Mouse (Mus musculus): ENCODE results near the gene Zyx. TPM values are rescaled to one million over a fixed set of nuclear protein-coding genes. Genes with fewer than 3 reads are reported as not detected.
A peak's percentile ranks its signal among the peaks of the same experiment; 100 is the strongest.

The Zyx gene
- polyA plus RNA-seq, 1 experiment, result 8,612 TPM

DNA sequence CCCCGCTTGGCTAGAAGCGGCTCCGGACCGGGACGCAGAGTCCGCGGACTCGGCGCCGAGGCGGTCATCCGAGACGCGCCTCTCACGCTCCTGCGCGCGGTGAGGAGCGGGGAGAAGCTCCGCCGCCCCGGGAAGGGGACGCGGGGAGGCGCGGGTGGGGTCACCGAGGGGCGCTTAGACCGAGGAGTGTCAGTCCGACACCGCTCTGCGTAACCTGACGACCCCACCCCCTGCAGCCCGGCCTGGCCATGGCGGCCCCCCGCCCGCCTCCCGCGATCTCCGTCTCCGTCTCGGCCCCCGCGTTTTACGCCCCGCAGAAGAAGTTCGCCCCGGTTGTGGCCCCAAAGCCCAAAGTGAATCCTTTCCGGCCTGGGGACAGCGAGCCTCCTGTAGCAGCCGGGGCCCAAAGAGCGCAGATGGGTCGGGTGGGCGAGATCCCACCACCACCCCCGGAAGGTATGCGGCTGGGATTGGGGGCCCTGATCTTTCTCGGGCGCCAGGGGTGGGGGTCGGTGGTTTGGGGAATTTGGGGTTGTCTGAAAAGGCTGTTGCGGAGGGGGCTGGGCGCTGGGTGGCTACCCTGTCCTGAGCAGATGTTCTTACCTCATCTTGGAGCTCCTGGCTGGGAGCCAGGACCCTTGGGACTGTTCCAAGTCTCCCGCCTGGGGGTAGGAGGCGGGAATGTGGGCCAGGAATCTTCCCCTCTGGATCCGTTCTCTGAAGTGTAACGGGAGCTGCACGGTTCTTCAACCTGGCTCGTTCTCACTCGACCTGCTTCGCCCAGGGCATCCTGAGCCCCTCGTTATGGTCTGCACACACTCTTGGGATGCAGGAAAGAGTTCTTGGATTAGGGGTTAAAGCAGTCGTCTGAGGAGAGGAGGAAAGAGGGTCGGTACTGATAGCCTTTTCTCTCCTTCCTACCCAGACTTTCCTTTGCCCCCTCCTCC lies 864 bp downstream of the Zyx start:
- Histone ChIP-seq H3K4me3 (replicated peaks) (peak overlapping the region; percentile 98), H3K27me3 (replicated peaks) (no peaks in the 10 kb centered on the region), H3K4me1 (peaks cover 69% of the 10 kb centered on the region), H3K9me3 (no peaks in the 10 kb centered on the region), H3K36me3 (replicated peaks; ENCODE audit: low read length) (peaks cover 53% of the 10 kb centered on the region)
- no peak for TF ChIP-seq GATA1 (IDR thresholded peaks at IDR 0.05; ENCODE audit: borderline replicate concordance, low read length)
- no peak for TF ChIP-seq FLI1 (IDR thresholded peaks at IDR 0.05; ENCODE audit: low read length)

DNA sequence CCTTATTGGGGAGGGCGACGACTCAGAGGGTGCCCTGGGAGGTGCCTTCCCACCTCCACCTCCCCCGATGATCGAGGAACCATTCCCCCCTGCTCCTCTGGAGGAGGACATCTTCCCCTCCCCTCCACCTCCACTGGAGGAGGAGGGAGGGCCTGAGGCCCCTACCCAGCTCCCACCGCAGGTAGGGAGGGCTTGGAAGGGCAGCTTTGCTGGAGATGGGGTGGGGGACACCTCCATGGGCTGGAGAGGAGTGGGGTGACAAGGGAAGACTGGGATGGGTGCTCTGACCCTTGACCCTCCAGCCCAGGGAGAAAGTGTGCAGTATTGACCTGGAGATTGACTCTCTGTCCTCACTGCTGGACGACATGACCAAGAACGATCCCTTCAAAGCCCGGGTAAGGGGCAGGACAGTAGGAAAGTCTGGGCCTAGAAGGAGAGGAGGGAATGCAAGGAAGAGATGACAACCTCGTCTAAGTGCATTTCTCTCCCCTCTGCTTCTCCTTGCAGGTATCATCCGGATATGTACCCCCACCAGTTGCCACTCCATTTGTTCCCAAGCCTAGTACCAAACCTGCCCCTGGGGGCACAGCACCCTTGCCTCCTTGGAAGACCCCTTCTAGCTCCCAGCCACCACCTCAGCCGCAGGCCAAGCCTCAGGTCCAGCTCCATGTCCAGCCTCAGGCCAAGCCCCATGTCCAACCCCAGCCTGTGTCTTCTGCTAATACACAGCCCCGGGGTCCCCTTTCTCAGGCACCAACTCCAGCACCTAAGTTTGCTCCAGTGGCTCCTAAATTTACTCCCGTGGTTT lies 1.7 kb downstream of the Zyx start:
- Histone ChIP-seq H3K4me3 (replicated peaks) (peak overlapping the region; percentile 98), H3K36me3 (replicated peaks; ENCODE audit: low read length) (peaks cover 57% of the 10 kb centered on the region), H3K27me3 (replicated peaks) (no peaks in the 10 kb centered on the region), H3K4me1 (peaks cover 70% of the 10 kb centered on the region), H3K9me3 (no peaks in the 10 kb centered on the region)
- no peak for TF ChIP-seq GATA1 (IDR thresholded peaks at IDR 0.05; ENCODE audit: borderline replicate concordance, low read length)
- no peak for TF ChIP-seq FLI1 (IDR thresholded peaks at IDR 0.05; ENCODE audit: low read length)

DNA sequence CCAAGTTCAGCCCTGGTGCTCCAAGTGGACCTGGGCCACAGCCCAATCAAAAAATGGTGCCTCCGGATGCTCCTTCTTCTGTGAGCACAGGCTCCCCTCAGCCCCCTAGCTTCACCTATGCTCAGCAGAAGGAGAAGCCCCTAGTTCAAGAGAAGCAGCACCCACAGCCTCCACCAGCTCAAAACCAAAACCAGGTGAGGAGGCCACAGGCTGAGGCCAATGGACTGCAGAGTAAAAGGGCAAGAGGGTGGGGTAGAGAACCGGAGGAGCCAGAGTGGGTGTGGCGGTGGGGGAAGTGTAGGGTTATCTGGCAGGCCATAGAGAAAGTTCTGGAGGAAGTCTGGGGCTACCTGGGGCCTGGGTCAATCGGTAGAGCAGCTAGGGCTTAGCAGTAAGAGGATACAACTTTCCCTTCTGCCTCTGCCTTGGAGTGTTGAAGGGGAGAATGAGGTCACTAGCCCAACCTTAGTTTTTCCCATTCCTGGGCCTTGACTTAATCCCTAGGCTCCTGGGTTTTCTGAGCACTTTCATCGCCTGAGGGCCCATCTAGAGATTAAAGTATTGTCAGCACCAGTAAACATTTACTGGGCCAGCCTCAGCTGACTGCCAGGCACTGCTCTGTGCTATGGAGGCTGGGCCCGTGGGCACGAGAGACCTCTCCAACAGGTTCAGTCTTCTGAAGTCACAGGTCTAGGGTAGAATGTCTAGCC lies 2.5 kb downstream of the Zyx start:
- peak overlapping the region; percentile 98 for H3K4me3 ChIP-seq (replicated peaks)
- TF ChIP-seq GATA1 (IDR thresholded peaks at IDR 0.05; ENCODE audit: borderline replicate concordance, low read length) (no peak), FLI1 (IDR thresholded peaks at IDR 0.05; ENCODE audit: low read length) (no peak)
- H3K9me3 ChIP-seq, result no peaks in the 10 kb centered on the region
- H3K27me3 ChIP-seq (replicated peaks), result no peaks in the 10 kb centered on the region
- H3K36me3 ChIP-seq (replicated peaks; ENCODE audit: low read length), result peaks cover 65% of the 10 kb centered on the region
- peaks cover 77% of the 10 kb centered on the region for H3K4me1 ChIP-seq

DNA sequence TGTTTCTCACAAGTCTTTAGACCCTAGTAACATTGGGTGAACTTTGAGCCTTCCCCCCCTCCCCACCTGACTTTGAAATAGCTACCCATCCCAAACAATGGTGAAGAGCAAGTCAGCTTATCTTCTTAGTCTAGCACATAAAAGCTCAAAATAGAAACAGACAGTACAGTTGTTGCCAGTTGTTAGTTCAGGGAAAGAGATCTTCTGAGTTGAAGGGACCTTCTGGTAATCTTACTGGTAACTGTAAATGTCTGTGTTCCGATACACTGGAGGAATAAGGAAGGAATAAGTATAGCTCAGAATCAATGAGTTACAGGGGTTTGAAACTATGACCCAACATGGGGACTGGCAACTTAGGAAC lies 3.0 kb downstream of the Zyx start:
- Histone ChIP-seq H3K9me3 (no peaks in the 10 kb centered on the region), H3K27me3 (replicated peaks) (no peaks in the 10 kb centered on the region), H3K36me3 (replicated peaks; ENCODE audit: low read length) (peaks cover 70% of the 10 kb centered on the region), H3K4me3 (replicated peaks) (peak overlapping the region; percentile 98), H3K4me1 (peaks cover 83% of the 10 kb centered on the region)
- no peak for TF ChIP-seq GATA1 (IDR thresholded peaks at IDR 0.05; ENCODE audit: borderline replicate concordance, low read length)
- TF ChIP-seq FLI1 (IDR thresholded peaks at IDR 0.05; ENCODE audit: low read length), result no peak

DNA sequence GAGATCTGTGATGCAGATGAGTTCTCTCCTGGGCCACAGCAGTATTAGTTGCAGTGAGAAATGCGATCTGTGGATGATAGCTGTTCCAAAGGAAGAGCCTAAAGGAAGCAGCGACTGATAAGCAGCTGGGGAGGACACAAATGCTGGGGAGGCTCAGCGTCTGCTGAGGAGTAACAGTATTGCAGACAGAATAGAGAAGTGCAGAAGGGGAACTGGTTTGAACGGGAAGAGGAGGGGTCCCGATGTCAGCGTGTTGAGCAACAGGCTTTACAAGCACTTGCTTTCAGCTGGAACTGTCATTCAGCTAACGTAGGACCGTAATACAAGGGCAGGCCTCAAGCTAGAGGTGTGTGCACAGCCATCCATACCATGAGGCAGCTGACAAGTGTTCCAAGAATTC lies 3.8 kb downstream of the Zyx start:
- Histone ChIP-seq H3K27me3 (replicated peaks) (no peaks in the 10 kb centered on the region), H3K36me3 (replicated peaks; ENCODE audit: low read length) (peaks cover 77% of the 10 kb centered on the region), H3K9me3 (no peaks in the 10 kb centered on the region), H3K4me1 (peaks cover 85% of the 10 kb centered on the region), H3K4me3 (replicated peaks) (peak overlapping the region; percentile 98)
- TF ChIP-seq FLI1 (IDR thresholded peaks at IDR 0.05; ENCODE audit: low read length) (no peak), GATA1 (IDR thresholded peaks at IDR 0.05; ENCODE audit: borderline replicate concordance, low read length) (0 out of 3 replicates have a peak, but pooled peaks have one; percentile 32)

DNA sequence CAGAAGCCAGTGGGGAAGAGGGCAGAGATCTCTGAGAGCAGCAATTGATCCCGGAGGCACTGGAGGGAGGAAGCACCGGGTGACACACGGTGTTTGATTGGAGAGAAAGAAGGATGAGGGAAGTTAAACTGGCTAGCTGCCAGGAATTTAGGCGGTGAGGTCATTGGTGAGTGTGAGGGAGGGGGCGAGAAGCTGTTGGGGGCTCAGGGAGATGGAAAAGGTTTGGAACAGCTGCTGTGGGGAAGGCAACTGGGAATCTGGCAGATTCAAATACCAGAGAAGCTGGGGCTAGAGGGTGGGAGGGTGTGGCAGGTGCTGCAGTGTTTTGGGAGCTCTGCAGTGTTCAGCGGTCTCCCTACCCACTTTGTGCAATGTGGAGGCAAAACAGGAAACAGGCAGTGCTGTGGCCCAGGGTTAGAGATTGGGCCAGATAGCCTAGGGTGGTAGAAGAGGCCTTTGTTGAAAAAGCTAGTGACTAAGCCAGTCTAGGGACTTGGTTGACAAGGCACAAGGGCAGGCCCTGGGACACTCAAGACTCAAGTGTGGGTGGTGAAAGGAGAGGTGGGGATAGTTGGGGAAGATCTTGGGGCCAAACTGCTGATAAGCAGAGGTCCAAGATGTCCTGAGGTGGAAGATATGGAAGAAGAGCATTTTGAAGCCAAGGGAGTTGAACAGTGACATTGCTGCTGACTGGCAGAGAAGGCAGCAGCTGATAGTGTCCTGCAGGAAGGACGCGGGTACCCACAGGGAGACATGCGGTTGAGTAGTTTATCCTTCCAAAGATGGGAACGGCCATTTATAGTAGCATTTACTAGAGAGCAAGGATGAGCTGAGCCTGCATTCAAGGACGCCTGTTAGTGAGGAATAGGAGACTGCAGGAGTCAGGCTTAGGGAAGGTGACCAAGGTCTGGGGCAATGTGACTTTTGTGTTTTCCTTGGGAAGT lies 4.9 kb downstream of the Zyx start:
- Histone ChIP-seq H3K4me3 (replicated peaks) (peak overlapping the region; percentile 98), H3K27me3 (replicated peaks) (no peaks in the 10 kb centered on the region), H3K9me3 (no peaks in the 10 kb centered on the region), H3K36me3 (replicated peaks; ENCODE audit: low read length) (peaks cover 89% of the 10 kb centered on the region), H3K4me1 (peaks cover 85% of the 10 kb centered on the region)
- TF ChIP-seq FLI1 (IDR thresholded peaks at IDR 0.05; ENCODE audit: low read length), result peak; percentile 63
- TF ChIP-seq GATA1 (IDR thresholded peaks at IDR 0.05; ENCODE audit: borderline replicate concordance, low read length), result peak; percentile 86

DNA sequence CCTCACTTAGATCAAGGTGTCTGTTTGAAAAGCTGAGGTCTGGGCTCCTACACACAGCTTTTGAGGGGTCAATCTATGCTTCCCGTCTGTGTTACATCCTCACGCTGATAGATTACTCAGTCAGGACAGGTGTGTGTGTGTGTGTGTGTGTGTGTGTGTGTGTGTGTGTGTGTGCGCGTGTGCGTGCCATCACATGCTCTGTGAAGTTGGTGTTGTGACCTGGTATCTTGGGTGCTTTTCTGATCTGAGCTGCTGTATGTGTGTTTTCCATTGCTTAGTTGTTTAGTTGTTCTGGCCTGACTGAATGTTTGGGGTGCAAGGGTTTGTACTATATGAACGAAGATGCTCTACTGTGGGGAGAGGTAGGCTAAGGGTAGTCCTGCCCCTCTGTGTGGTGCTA lies 5.9 kb downstream of the Zyx start:
- Histone ChIP-seq H3K9me3 (no peaks in the 10 kb centered on the region), H3K4me1 (peaks cover 94% of the 10 kb centered on the region), H3K36me3 (replicated peaks; ENCODE audit: low read length) (peaks cover 99% of the 10 kb centered on the region), H3K4me3 (replicated peaks) (peak overlapping the region; percentile 98), H3K27me3 (replicated peaks) (no peaks in the 10 kb centered on the region)
- no peak for TF ChIP-seq GATA1 (IDR thresholded peaks at IDR 0.05; ENCODE audit: borderline replicate concordance, low read length)
- TF ChIP-seq FLI1 (IDR thresholded peaks at IDR 0.05; ENCODE audit: low read length), result no peak

DNA sequence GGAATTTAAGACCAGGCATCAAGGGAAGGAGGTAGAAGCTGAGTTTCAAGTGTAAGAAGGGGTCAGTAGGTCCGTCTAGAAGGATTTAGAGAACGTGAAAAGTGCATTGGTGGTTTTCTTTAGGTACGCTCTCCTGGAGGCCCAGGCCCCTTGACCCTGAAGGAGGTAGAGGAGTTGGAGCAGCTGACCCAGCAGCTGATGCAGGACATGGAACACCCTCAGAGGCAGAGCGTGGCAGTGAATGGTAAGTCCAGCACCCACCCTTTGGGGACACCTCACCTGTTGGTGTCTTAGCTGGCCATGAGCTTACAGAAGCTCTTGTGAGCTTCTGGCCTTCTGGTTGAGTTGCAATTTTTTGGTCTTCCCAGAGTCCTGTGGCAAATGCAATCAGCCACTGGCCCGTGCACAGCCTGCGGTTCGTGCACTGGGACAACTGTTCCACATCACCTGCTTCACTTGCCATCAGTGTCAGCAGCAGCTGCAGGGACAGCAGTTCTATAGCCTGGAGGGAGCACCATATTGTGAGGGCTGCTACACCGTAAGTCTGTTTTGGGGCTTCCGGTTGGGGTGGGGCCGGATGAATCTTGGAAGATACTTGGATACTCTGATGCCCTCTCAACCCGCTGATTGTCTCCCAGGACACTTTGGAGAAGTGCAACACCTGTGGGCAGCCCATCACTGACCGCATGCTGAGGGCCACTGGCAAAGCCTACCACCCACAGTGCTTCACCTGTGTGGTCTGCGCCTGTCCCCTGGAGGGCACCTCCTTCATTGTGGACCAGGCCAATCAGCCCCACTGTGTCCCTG lies 6.6 kb downstream of the Zyx start:
- peaks cover 99% of the 10 kb centered on the region for H3K36me3 ChIP-seq (replicated peaks; ENCODE audit: low read length)

More for the DNA sequence above, 6.6 kb downstream of the Zyx start:
- TF ChIP-seq GATA1 (IDR thresholded peaks at IDR 0.05; ENCODE audit: borderline replicate concordance, low read length) (no peak), FLI1 (IDR thresholded peaks at IDR 0.05; ENCODE audit: low read length) (no peak)
- no peaks in the 10 kb centered on the region for H3K27me3 ChIP-seq (replicated peaks)
- peaks cover 99% of the 10 kb centered on the region for H3K4me1 ChIP-seq
- no peaks in the 10 kb centered on the region for H3K9me3 ChIP-seq
- H3K4me3 ChIP-seq (replicated peaks), result peak overlapping the region; percentile 98

Data from megakaryocyte, embryonic 14.5 days (primary cell).